Mouse (Mus musculus) stomach, postnatal 0 days (tissue): ENCODE data around the gene Palld.

Experiments used
- CTCF ChIP-seq: IDR thresholded peaks from 2 replicates; pipeline ENCODE4 v1.5.1; 2016; ENCODE audit warnings: antibody characterized with exemption, low read depth, mild to moderate bottlenecking, moderate library complexity
- EP300 ChIP-seq: optimal IDR thresholded peaks from 2 replicates; pipeline ENCODE3; 2016; ENCODE audit warnings: antibody characterized with exemption

DNA sequence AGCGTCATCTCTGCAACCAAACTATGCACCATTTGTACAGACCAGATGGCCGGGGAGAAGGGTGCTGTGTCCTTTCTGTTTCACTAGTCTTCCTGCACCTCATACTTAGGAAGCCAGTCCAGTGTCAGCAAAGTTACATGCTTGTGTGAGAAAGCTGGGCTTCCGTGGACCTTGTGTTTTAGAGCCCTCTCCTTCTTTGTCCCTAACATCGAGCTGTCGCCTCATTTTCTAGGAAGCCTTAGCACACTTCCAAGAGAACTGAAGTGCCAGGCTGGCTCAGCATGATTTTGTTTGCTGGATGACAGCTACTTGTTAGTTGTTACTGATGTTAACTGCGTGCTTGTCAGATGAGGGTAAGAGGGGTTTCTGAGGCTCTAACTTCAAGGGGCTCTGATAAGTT lies 329.8 kb downstream of the Palld start:
- TF ChIP-seq CTCF (no peak), EP300 (no peak)
